Mouse (Mus musculus) adrenal gland, postnatal 36 days (tissue): ENCODE data around the gene Spag6. TPM values are rescaled to one million over a fixed set of nuclear protein-coding genes. Genes with fewer than 3 reads are reported as not detected.

ENCODE experiments used
- DNase-seq, 2 experiments: peaks; one replicate each; pipeline ENCODE4 v3.0.0; 2021; ENCODE audit warnings: mixed read lengths in 1 of 2
- long read RNA-seq, 2 experiments: library from polyadenylated mRNA; stranded (forward); transcript quantifications; one replicate each; pipeline ENCODE4 v2.0.0; 2021; ENCODE audit warnings: borderline sequencing depth in 2 of 2
- total RNA-seq, 2 experiments: library from RNA; stranded (reverse); gene quantifications; 2 replicates each; pipeline ENCODE4 v1.2.3; 2021

The Spag6 gene
- total RNA-seq, result under 1 TPM in 1 of 2 experiments, not detected in 1; 0.33 TPM
- long read RNA-seq, experiment 1, partial matches to known transcripts, result 0 of 1 reads
- long read RNA-seq, experiment 1, other reads (novel, unspliced or antisense), result 1 of 1 reads
- long read RNA-seq, experiment 2, result 0 reads

GRCm38 (mm10) chr2:18693871-18694610 is at the start of gene Spag6:
Gene Spag6, plus strand, starts transcription at chr2:18694032.
- peak; percentile 76 to 78 for DNase-seq

- no peak for DNase-seq
Measured at GRCm38 (mm10) chr2:18648563-18648962, 45.3 kb upstream of the Spag6 start.

GRCm38 (mm10) chr2:18654821-18655220 is 39.0 kb upstream of the Spag6 start:
- DNase-seq, result no peak

- DNase-seq, result no peak
Measured at GRCm38 (mm10) chr2:18664003-18664402, 29.8 kb upstream of the Spag6 start.

- no peak for DNase-seq
Measured at GRCm38 (mm10) chr2:18671041-18671440, 22.8 kb upstream of the Spag6 start.

- DNase-seq, result peak; percentile 95 to 96
Measured at GRCm38 (mm10) chr2:18672133-18672765, 21.6 kb upstream of the Spag6 start, which contains the start of gene Commd3. Gene Commd3, plus strand, starts transcription at chr2:18672384.

GRCm38 (mm10) chr2:18672766-18673164 is 21.1 kb upstream of the Spag6 start:
- peak; percentile 44 to 55 for DNase-seq

GRCm38 (mm10) chr2:18673766-18674165 is 20.1 kb upstream of the Spag6 start:
- no peak for DNase-seq

GRCm38 (mm10) chr2:18674193-18674902 is 19.5 kb upstream of the Spag6 start:
- DNase-seq, result no peak

GRCm38 (mm10) chr2:18675681-18676456 is 18.0 kb upstream of the Spag6 start:
- DNase-seq, result no peak

- DNase-seq, result peak; percentile 82 to 90
Measured at GRCm38 (mm10) chr2:18676457-18676935, 17.3 kb upstream of the Spag6 start.

GRCm38 (mm10) chr2:18676936-18677491 is 16.8 kb upstream of the Spag6 start, which contains the start of gene Bmi1:
Gene Bmi1, plus strand, starts transcription at chr2:18677018.
- peak; percentile 76 to 80 for DNase-seq

GRCm38 (mm10) chr2:18677631-18678471 is 16.0 kb upstream of the Spag6 start:
- DNase-seq, result peak; percentile 45 to 53

- no peak for DNase-seq
Measured at GRCm38 (mm10) chr2:18679701-18680100, 14.1 kb upstream of the Spag6 start.

- DNase-seq, result no peak
Measured at GRCm38 (mm10) chr2:18680501-18680900, 13.3 kb upstream of the Spag6 start.

GRCm38 (mm10) chr2:18680961-18681360 is 12.9 kb upstream of the Spag6 start:
- DNase-seq, result peak; percentile 69 to 72

- DNase-seq, result no peak
Measured at GRCm38 (mm10) chr2:18684062-18684461, 9.8 kb upstream of the Spag6 start.

- DNase-seq, result no peak
Measured at GRCm38 (mm10) chr2:18686386-18686785, 7.4 kb upstream of the Spag6 start.

GRCm38 (mm10) chr2:18686826-18687519 is 6.9 kb upstream of the Spag6 start:
- no peak for DNase-seq
